Comparison of ENCODE assay signal across 23 mouse cellular contexts in genomic region chr9:94945569-94946135, GRCm38 (mm10).
A peak's percentile ranks its signal among the peaks of the same experiment; 100 is the strongest.
DNase-seq lines count a peak whose midpoint lies in the region; ATAC-seq lines count a peak whose summit lies in the region.
"Had no signal": no experiment of that assay in that cellular context is flagged by ENCODE, and none has a peak within 500 bp of the region (broad histone marks: within the 10 kb centered on the region; RNA-seq: fewer than 3 reads in every experiment).

No protein-coding gene starts in this region.

- ATAC-seq in inflammation-experienced regulatory T-cells, adult 6 months = peak; percentile 87
- ATAC-seq in megakaryocyte progenitor cell, adult 5-6 weeks (replicated peaks; ENCODE audit: poor library complexity) = no peak
- ATAC-seq: forebrain, embryonic 15.5 days; hindbrain, postnatal 0 days; liver, embryonic 12.5 days; midbrain, embryonic 13.5 days had no signal

- DNase-seq in CD8-positive naive resting alpha-beta T cell, adult 2 months (ENCODE audit: low read depth in 2 of 2, low spot score in 2 of 2) = peak; percentile 15 to 31
- peak; percentile 27 to 36 for DNase-seq in thymus, postnatal 10 days (ENCODE audit: low spot score in 2 of 2)
- DNase-seq in kidney, adult 11 months = no peak
- no peak for DNase-seq in kidney, postnatal 25 days
- no peak for DNase-seq in frontal cortex, adult 2 months (ENCODE audit: extremely low spot score in 1 of 2, low spot score in 1 of 2)
- DNase-seq: adrenal gland, postnatal 10 days; cerebellum, adult 8-10 months; gastrocnemius, postnatal 14 days; heart, adult 11 months; heart, postnatal 10 days; kidney, adult 2 months; kidney, postnatal 10 days; layer of hippocampus, postnatal 36 days; lung, adult 2 months; retina, postnatal 1 day; right cerebral cortex, postnatal 25 days; spleen, adult 18-20 months had no signal

Comparison
In these comparisons a context has a peak if more than half of its experiments do, and no peak if none do; other contexts are left out.
1. DNase-seq: peak in CD8-positive naive resting alpha-beta T cell, adult 2 months (2 of 2) and thymus, postnatal 10 days (2 of 2); none in kidney, adult 11 months (single experiment), kidney, postnatal 25 days (0 of 2) and frontal cortex, adult 2 months (0 of 2).